Mouse (Mus musculus): ENCODE results near the gene Enthd1.

Enthd1 gene

DNA sequence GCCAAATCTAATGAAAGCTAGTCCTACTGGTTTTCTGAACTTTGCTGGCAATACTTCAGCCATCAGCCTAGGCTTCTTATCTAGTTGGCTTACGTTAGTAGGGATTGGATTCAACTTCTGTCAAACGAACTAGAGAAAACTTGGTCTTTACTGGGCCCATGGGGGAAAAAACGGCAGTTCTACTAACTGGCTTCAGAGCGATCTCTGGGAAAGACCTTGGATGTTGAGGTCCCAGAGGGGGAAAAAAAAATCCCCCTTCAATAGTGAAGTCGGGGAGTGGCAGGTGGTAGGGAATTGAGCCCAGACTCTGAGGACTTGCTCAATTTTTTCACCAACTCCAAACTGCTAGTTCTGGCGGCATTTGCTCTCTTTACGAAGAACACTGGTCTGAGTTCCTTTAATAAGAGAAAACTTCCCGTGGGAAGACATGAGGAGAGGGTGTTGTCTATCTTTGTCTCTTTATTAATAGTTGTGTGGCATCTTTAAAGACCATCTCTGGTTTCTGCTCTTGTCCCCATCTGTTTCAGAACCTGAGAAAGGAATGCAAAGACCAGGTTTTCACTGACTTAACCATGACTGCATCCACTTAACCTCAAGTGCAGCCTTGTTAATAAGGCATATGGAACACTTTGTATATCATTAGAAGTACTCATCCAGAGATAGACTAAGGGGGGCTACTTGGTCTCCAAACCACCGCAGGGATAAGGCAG is 8.0 kb upstream of the Enthd1 start:
- DNase-seq: no peak

GRCm38 (mm10) chr15:80572291-80572690 is 7.3 kb upstream of the Enthd1 start, which contains the start of gene Grap2:
Grap2 (plus strand) TSS chr15:80572594.
- no peak for DNase-seq

GRCm38 (mm10) chr15:80571611-80572010 is 6.7 kb upstream of the Enthd1 start:
- DNase-seq: no peak

DNA sequence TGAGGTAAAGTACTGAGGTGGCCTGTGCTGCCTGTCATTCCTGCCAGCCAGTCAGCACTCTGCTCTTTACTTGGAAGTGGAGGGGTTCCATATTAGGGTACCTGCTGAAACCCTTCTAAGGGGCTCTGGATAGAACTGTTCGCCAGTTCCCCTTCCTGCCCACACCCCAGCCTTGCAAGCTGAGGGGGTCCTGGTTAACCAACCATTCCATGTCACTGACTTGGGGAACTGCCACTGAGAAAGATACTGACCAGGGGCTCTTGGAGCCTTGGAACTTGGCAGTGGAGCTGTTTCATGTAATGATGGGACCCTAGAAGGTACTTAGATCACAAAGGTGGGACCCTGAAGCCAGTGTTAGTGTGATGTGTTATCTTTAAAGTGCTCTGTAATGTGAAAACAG is 5.3 kb upstream of the Enthd1 start:
- DNase-seq: no peak

- DNase-seq: no peak
Measured at GRCm38 (mm10) chr15:80569205-80569604, 4.2 kb upstream of the Enthd1 start.

DNA sequence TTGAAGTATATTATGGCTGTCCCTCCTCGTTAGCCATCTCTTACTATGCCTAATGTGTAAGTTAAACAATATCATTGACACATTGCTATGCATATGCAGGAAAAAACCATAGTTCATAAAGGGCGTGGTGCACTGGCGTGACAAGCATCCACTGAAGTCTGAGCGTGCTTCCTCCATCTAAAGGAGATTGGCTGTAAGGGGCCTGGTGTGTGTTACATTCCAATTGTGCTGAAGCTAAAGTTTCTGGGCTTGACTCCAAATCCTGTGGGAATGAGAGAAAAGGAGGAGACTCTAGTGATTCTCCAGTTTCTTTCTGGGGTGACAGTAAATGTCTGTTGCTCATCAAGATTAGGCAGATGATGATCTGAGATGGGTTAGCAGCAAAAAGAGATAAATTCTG is 2.8 kb upstream of the Enthd1 start:
- no peak for DNase-seq

DNA sequence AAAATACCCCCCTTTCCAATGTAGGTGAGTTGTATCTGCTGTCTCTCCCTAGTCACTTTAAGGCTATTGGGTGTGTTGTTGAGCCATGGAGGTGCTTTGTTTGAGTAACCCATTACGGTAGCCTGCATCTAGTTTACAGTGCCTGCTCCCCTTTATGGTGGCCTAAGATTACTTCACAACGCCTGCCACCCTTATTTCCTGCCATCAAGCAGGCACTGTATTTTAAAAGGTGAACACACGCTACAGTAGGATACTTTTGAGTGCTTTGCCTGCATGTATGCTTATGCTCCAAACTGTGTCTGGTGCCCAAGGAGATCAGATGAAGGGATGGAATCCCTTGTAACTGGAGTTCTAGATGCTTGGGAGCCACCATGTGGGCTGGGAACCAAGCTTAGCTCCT is 2.2 kb upstream of the Enthd1 start:
- DNase-seq: no peak

DNA sequence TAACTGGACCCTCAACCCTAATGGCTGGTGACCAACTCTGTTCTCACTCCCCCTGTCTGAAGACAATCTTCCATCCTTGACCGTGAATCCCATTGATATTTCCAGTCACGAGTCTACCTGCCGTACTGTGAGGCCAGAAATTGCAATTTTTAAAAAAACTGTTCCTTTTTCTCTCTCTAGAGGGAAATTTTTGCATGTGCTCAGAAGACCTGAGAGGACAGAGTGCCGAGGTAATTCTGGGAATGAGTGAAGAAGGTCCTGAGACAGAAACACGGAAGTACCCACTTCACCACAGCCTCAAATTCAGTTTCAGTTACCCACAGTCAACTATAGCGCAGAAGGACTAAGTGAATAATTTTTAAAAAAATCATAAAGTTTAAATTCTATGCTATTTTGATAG is 1.7 kb upstream of the Enthd1 start:
- DNase-seq: no peak

DNA sequence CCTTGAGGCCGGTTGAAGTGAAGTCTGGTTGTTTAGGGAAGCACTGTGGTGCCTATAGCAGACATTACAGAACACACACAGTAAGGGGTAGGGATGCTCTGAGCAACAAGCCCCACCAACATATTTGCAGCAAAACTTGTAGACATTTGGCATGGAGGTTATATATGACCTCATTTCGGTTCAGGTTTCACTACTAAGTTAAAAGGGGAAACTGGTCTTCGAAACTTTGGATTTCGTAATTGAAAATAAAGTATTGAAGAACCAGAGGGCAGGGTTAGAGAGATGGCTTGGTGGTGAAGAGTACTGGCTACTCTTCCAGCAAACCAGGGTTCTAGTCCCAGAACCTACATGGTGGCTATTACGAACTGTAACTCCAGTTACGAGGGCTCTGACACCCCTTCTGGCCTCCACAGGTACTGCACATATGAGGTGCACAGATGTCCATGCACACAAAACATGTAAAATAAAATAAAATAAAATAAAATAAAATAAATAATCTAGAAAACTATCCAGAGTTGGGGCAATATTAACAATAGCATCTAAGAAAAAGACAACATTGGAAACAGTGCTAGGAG is 1.2 kb downstream of the Enthd1 start:
- no peak for DNase-seq

DNA sequence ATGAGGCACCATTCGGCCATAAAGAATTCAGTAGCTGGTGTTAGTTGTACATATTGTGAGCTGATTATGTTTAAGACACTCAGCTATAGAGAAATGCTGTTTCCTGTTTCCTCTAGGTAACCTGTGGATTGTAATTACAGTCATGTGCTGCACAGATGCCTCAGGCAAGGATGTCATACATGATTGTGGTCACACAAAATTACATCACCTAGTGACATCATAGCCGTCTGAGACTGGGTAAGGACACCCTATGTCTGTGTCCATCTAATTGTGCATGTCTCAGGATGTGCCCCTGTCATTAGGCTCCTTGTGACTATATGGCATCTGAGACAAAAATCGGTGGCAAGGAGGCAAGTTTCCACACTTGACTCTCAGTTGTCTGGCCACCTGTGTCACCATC is 2.5 kb downstream of the Enthd1 start:
- DNase-seq: no peak

DNA sequence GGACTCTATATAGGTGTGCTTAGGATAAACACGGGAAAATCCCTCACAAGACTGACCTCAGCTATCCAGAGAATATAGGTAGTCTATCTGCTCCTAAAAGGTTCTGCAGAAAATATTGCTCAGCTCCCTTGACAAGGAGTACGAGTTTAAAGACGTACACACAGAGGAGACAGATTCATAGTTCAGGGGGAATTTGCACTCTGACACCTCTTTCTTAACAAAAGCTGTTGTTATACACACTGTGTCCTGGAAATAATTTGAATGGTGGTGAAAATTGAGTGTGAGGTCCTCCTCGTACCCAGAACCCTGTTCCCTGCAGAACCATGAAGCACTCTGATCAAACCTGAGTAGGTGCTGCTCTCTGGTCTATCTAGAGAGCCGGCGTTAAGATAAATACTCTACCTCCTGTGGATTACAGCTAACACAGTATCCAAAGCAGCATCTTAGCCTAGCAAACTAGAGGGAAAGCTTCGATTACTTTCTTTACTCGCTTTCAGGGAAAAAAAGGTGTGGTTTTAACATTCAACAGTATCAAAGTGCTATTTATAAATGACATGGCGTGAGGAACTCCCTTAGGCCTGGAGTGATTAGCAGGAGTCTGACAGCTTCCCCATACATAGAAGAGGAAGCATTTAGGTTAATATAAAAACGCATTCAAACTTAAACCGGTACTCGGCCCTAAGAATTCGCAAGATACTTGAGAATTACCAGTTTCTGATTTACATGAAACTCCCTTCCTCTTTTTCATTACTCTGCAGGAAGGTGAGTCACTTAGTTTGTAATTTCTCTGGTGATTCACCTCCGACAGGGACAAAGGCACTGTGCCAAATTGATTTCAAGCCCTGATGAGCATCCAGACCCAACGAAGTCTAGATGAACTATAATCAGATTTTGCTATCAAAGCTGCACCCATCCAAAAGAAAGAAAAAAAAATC is 4.0 kb downstream of the Enthd1 start:
- DNase-seq: no peak

DNA sequence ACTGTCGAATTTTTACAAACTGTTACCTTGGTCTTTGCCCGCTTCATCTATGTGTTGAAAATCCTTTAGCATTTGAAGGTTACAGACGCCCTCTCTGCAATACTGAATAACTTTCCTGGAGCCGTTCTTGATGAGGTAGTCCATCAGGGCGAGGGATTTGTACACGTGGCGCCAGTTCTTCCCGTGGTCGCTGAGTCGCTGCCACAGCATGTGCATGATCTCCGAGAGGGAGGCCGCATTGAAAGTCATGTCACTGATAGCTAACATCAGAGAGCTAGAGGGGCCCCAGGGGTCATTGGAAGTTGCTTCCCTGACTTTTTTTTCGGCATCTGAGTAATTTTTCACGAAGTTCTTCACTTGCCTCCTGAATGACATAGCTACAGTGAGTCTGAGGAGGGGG is 5.0 kb downstream of the Enthd1 start:
- no peak for DNase-seq

- DNase-seq: peak in 1 of 2 experiments; percentile 53
Measured at GRCm38 (mm10) chr15:80559534-80559933, 5.4 kb downstream of the Enthd1 start.

- DNase-seq: no peak
Measured at GRCm38 (mm10) chr15:80557745-80558144, 7.2 kb downstream of the Enthd1 start.

DNA sequence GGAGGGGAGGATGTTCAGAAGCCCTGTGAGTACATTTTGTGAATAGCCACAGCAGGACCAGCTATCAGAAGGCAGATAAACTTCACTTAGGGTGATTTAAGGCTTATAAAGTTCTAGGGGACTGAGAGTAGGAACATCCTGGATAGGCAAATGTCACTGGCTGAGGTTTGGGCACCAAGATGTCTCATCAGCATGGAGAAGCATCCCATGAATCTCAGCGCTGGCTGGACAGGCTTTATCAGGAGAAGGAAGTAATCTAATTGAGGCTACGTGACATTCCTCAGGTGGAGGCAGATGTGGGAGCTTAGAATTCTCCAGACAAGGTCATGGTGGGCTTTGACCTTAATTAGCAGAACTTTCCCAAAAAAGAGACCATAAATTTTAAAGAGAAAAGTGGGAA is 8.9 kb downstream of the Enthd1 start:
- no peak for DNase-seq

- DNase-seq: no peak
Measured at GRCm38 (mm10) chr15:80554860-80555822, 9.8 kb downstream of the Enthd1 start.

DNA sequence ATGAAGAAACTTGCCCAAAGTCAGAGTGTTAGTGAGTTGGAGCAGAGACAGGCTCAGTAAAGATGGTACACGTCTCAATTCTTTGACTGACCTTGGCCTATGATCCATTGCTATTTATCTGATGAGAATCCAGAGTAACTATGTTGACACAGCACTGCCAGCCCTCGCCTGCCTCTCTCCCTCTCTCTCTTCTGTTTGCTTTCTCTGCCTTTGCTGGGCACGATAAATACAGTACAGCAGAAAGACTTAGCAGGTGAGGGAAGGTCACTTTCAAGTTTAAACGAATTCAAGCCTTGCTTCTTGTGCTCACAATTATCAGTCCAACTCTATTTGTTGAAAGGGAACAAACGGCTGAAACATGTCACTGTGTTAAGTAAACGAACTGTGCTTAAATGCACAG is 19.5 kb downstream of the Enthd1 start:
- no peak for DNase-seq

DNA sequence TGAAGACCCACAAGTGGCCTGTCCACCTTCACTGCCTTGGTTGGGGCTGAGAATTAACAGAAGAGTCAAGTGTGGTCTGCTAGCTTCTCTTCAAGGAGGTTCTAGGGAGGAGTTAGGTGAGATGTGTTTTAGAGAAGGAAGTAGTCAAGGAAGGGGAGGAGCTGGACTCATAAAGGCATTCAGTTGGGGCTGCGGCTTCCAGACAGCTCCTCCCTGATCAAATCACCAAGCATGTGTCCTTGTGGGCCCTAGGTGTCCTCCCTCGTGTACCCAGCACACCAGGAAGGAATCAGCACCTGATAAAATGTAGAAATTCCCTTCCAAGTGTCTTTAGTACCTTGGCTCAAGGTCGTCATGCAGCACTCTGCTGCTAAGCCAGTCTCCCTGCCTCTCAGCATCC is 20.8 kb downstream of the Enthd1 start:
- DNase-seq: no peak

DNA sequence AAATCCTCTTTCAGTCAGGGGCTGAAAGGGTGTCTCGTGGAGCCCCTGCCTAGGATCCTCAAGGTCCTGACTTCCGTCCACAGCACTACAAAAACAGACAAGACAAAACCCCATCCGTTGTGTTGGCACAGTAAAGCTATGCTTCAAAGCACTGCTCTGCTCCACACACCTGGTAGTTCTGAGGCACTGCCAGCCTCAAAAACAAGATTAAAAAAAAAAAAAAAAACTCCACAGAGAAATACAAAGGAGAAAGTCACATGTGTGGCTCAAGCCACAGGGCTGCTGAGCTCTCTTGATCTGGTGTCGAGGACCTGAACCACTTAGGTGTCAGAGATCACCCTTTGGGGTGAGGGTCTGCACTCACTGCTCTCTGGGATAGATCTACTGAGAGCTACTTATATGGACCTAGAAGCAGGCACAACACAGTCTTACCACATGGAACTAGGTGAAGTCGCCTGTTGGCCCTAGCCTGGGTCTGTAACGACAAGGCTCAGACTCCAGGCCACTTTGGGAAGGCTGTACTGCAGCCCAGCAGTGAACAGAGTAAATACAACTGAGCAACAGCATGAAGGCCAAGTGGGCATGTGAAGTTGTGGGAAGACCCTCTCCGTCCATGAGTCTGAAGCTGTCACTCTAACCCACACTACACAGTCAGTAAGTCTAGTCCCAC is 26.1 kb downstream of the Enthd1 start:
- no peak for DNase-seq

GRCm38 (mm10) chr15:80538075-80538474 is 26.9 kb downstream of the Enthd1 start:
- DNase-seq: no peak

GRCm38 (mm10) chr15:80536051-80536450 is 28.9 kb downstream of the Enthd1 start:
- no peak for DNase-seq

GRCm38 (mm10) chr15:80533274-80533673 is 31.7 kb downstream of the Enthd1 start:
- no peak for DNase-seq
